Mouse (Mus musculus) gastrocnemius, adult 8-10 months (tissue): ENCODE measurements at regions not wholly inside any gene's neighbourhood (a gene's known extent, or its start where the extent isn't known, plus 50 kb on each side); places are given as distances from the start of the nearest gene placed in this dataset.

Experiments used
- DNase-seq, 2 experiments: peaks; one replicate each; pipeline ENCODE4 v3.0.0; 2022; ENCODE audit warnings: low spot score in 2 of 2

DNA sequence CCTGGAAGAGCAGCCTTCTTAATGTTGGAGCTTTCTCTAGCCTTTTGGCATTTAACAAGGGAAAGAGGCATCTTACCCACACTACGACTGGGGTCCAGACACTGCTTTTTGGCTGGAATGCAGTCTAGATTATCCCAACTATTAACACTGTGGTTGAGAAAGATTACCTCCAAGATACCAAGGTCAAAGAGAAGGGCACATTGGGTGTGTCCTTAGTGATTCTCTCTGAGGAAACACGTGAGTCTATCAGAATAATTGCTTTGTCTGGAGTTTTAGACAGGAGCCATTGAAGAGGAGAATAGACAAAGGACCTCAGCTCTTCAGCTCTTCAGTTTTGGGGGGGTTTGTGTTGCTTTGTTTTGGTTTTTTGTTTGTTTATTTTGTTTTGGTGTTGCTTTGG, 234.0 kb upstream of the Mgmt start:
- DNase-seq: no peak

DNA sequence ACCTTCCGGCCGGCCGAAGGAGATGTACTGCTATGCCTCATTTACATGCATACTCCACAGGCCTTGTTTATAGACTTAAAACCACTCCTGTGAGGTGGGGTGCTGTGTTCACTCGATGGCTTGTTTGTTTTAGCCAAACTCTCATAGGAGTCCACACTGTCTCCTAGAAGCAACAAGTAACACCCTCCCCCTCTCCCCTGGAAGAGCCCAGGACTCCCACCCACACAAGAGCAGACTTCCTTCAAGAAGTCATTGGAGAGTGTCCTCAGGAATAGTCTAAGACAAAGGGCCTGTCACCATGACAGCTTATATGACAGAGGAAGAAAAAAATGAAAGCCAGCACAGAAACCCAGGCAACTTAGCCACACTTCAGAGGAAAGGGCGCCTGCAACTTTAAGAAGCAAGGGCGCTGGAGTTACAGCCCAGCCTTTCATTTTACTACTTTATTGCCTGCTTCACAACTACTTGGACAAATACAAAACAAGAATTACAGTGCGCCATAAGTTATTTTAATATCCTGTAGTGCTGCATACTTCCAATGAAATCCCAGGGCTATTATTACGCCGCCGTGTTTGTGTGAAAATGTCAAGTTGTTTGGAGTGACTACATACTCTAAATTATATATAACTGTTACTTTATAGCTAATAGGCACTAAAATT, 229.9 kb upstream of the Mgmt start:
- no peak for DNase-seq

DNA sequence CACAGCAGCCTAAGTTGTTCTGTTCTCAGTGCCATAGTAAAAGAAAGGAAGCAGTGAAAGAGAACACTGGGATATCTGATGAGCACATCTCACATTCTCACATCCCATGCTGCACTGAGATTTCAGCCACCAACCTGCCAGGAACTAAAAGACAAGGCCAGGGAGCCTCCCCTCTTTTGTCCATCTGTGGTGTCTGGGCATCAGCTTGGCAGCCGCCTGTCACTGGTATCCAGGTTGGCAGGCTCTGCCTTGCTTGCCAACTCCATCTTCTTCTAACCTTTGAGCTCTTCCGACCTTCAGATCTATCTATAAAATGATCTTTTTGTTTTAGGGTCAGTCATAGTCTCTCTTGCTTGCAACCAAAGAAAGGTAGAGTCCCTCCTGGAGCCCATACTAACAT, 228.5 kb upstream of the Mgmt start:
- no peak for DNase-seq

DNA sequence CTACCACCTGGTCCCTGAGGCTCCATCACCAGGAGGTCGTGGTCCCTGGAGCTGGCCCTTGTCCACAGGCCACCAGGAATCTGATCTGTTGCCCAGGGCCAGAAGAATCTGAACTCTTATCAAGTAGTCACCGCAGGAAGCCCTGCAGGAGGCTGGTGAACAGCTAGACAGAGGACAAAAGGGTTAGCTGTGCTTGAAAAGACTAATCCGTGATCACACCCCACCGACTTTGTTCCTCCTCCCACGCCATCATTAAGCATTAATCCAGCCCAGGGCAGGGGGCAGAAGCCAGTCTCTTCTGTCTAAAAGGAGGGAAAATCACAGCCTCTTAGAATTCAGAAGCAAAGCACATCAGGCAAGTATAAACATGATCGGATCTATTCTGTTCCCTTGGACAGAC, 227.7 kb upstream of the Mgmt start:
- no peak for DNase-seq

DNA sequence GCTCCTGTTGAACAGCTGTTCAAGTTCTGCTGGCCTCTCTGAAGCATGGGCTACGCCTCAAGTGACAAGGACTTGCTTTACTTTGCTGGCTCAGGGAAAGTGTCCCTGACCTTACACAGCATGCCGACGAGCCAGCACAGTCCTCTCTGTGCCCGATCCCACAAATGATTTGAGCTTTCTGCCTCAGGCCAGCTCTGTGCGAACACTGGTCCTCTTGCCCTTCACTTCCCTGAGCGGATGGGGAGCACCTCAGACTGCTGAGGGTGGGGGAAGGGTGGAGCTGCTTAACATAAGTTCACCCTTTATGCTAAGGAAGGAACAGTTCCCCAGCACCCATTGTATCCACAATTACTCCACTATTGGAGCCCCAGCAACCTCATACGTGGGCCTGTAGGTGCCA, 223.7 kb upstream of the Mgmt start:
- DNase-seq: no peak

DNA sequence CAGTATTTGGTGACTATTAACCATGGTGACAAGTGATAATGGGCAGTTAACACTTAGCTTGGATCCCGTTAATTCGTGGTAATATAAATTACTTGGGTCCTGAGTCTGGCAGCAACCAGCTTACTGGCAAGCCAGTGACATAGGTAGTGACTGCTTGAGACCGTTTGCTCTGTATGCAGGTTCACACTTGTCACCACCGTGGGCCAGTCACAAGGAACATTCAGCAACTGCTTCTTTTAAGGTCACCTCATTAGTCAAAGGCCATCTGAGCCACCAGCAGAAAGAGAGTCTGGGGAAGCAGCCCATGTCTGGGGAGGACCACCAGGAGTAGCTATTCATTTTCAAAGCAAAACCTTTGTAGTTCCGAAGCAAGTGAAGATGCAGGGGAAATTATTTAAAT, 220.3 kb upstream of the Mgmt start:
- DNase-seq: no peak

DNA sequence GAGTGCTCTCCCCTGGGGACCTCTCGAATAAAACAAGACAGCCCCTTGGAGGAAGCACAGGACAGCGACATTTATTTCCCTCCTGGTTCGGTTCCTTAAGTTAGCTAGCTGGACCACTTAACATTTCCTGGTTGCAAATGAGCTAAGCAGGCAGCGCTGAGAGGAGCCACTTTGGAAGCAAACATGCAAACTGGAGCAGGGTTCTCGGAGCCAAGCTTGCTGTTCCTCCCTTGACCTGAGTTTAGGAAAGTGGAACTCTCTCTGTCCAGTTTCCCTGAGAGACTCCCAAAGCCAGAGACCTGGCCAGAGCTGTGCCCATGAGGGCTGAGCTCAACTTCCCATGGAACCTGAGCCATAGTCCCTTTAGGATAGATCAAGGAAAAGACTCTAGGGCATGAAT, 219.4 kb upstream of the Mgmt start:
- no peak for DNase-seq

DNA sequence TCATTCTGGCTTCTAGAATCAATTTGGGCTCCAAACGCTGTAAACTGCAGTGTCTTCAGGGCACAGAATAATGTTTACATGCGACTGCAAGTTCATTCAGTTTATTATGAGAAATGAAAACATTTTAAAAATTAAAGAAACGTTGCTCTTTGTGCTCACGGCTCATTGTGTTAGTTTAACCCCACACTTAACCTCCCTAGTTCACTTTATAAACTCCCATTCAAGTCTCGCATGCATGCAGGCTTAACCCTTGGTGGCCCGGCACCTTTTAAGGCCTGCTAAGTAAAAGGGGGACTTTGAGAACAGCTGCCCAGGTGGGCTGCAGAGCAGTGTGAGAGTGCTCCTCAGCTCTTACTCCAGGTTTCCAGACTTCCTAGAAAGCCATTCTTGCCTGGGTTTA, 218.3 kb upstream of the Mgmt start:
- DNase-seq: no peak

DNA sequence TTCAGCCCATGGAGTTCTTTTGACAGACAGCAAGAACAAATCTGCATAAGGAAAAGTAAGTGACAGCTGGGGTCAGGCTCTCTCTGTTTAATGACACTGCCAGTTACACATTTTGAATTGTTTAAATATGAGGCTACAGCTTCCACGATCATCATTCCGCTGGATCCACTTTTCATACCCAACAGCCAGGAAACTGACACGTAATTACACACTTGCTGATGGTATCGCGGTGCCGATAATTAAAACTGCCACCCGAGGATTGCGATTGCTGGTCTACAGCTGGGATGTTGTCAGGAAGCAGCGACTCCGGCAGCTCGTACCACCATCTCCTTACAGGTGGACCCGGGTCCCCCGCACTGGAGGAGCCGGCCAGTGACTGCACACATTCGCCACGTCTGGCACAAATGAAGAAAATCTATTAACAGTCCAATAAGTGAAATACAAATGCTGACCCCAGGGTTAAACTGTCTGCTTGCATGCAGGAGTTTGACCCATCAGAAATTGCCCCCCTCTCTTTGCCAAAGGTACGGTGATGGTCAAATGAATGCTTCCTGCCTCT, 217.3 kb upstream of the Mgmt start:
- no peak for DNase-seq

DNA sequence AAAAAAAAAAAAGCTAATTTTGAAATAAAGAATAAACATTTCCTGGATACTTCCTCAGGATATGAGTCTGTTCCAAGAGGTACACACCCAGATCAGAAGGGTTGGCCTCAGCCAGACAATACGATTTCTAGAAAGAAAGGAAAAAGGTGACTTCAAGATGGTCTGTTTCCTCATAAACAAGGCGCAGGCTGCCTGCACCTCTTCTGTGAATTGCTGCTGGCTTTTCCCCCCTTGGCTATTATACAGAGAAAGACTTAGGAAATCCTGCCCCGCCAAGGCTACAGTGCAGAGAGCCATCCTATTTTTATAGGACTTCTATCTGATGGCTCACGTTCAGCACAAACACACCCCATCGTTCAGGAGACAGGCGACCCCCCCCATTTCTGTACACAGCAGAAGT, 204.8 kb upstream of the Mgmt start:
- DNase-seq: no peak

DNA sequence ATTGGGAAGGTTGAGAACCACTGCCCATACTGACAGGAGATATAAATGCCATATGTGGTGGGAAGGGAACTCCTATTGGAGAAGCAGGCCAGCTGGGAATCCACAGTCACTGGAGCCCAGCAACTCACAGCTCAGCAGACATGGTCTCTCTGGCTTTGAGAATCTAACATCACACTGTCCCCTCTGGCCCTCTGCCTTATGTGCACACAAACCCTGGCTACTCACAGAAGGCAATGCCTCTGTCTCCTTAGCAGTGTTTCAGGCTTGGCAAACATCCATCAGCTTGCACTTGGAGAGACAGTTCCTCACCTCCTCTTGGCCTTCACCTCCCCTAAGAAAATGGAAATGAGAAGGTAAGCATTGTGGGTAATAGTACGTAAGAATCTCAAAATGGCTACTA, 188.2 kb upstream of the Mgmt start:
- no peak for DNase-seq

DNA sequence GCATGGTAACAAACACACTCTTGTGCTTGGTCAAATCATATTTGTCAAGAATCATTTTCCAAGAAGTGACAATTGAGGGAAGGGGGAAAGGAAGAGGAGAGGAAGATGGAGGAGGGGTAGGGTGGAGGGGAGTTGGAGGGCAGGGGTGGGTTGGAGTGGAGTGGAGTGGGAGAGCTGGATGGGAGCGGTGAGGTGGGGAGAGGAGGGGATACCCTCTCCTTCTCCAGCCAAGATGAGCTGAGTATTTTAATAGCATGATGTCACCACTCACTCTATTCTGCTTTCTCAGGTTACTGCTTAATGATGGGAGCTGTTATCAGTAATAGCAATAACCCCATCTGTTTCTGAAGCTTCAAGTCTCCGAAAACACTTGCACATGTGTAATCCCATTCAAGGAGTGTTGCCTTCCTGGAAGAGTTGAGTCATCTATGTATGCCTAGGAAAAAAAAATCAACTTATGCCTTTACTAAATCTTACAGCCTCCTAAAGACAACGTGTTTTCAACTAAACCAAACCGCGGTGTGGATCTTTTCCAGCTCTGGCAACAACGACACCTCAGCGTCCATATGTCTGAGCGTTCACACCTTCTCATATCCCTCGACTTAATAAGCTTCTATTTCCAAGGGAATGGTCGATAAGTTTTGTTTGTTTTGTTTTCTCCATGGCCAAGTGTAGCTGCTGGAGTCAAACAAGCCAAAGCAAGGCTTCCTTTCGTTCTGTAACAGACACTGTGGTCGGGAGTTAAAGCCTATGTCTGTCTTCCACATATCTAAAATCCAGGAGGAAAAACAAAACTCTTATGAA, 187.0 kb upstream of the Mgmt start:
- no peak for DNase-seq

DNA sequence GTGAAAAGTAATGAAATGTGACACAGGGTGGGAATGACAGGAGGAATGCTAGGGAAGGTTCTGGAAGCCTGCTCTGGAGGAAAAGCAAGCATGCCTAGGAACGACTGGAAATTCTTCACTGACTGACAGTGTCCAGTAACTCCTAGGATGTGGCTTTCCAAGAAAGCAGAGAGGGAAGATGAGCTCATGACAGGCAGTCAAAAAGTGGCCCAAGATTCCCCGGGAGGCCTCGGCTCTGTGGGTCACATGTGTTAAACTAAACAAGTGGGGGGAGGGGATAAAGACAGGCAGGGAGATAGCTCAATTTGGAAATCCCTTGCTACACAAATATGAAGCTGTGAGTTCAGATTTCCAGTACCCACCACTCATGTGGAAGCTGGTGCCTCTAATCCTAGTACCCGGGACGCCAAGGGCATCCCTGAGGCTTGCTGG, 186.4 kb upstream of the Mgmt start:
- DNase-seq: no peak

DNA sequence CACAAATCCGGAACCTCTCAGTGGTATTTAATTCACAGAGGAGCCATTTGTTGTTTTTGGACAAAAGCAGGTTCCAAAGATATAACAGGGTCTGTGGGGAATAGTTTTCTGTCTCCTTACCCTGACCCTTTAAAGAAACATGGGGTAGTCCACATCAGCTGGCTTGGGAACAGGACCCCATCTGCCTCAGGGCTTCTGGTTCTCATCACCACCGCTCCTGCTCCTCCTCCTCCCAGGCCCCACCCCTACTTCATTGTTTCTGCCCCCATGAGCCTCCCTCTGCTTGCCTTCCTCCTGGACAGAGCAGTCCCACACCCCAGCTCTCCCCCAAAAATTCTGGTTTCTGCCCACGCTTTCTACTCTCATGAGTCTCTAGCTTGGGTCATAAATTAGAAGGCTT, 183.8 kb upstream of the Mgmt start:
- DNase-seq: peak in 1 of 2 experiments; percentile 19

DNA sequence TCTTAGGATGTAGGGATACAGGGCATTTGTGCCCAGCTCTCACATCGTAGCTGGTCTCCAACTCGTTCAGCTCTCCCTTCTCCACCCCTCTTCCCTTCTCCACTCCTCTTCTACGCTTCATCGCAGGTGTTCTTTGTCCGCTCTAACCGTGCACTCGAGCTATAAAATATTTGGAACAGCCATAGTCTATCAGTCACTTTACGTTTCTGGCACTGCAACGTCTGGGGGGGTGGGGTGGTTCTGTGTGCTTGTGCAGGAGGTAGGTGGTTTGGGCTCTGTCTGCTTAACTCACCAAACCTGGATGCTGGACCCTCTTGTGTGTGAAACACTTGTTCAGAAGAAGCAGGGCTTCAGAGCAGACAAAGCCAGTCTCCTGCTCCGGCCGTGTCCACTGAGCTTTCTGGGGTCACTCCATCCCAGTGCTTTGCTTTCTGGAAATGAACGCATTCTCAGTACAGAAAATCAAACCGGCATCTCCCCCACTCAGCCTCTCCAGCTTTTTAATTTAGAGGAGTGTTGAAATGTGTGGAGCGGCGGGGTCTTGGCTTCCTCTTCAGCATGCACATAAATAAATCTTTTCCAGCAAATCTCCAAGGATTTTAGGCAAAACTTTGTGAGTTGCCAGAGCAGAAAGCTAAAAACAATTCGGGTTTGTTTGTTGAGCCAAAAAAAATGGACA, 181.3 kb upstream of the Mgmt start:
- DNase-seq: peak in 1 of 2 experiments; percentile 14

DNA sequence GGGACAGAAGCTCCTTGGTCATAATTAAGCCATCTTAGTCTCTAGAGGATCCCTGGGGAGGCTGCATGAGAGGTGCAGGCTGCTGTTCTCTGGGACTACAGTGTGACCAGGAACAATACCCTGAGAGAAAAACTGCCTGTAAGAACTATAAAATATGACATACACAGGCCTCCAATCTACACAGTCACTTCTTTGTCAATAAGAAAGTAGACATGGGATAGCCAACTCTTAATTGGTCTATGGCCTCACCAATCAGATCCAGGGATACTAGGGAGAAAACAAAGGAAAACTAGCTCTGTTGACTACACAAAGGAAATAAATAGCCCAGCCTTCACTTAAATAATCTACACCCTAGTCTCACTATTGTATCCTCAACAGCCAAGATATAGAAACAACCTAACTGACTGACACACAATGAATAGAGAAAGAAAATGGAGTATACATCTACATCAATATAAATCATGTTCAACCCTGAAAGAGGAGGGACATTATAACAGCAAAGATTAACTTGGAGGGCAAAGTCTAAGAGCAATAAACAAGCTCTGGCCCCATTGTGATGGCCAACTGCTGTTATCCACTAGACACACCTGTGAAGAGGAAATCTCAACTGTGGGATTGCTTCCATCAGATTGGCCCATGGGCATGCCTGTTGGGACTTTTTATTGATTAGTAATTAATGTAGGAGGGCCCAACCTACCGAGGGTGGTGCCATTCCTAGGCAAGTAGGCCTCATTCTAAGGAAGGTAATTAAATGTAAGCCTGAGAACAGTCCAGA, 166.6 kb upstream of the Mgmt start:
- DNase-seq: no peak

DNA sequence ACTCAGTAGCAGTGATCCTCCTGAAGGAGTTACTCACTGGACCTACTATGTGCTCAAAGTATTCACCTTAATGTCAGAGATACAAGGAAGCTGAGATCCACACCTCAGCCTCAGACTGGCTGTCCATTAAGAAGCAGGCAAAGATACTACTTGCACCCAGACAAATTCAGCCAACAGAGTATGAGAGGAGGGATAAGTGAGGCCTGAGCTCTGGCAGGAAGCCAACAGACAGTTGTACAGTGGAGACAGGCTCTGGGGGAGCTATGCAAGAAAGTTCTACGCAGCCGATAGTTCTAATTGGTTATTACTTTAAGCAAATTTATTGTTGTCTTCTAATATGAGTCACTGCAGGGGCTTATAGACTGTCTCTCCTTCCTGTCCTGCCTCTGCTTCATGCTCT, 152.2 kb upstream of the Mgmt start:
- no peak for DNase-seq

DNA sequence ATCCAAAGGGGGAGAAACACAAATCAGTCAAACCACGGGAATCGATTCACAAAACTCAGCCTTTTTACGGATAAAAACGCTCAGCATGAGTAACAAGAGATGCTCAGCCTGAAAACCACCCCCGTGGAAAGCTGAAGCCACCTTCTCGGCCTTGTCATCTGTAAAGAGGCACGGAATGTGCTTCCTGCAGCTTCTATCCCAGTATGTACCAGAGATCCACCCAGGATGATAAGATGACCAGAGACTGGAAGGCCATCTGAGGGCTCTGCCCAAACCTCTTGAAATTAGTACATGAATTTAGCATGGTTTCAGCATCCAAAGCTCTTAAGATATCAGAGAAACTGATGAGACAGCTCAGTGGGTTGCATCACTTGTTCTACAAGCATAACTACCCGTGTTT, 149.0 kb upstream of the Mgmt start:
- DNase-seq: no peak

DNA sequence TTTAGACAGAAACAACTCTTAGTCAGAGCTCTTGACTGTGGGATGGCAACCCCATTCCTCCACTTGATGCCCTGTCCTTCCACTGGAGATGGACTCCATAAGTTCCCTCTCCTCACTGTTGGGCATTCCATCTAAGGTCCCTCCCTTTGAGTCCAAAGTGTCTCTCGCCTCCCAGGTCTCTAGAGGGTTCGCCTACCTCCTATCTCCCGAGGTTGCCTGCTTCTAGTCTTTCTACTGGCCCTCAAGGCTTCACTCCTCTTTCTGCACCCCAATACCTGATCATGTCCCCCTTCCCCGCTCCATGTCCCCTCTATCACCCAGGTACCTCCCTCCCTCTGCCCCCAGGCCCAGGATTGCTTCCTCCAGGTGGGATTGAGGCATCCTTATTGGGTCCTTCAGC, 142.9 kb upstream of the Mgmt start:
- no peak for DNase-seq

DNA sequence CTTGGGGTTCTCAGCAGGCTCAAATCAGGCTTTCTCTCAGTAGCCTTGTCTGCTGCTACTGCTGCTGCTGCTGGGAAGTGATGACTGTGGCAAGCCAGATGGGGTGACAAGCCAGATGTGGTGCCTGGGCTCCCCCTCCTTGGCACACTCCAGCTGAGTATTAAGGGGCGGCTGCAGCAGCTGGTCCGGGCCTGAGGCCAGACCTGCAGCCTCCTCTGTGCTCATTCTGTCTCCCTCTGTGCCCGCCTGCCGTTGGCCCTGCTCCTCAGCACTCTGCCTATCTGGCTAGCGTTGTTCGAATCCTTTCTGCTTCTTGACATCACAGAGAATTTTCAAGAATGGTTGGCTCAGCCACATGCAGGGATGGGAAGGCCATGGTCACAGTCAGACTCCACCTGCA, 139.6 kb upstream of the Mgmt start:
- DNase-seq: no peak

DNA sequence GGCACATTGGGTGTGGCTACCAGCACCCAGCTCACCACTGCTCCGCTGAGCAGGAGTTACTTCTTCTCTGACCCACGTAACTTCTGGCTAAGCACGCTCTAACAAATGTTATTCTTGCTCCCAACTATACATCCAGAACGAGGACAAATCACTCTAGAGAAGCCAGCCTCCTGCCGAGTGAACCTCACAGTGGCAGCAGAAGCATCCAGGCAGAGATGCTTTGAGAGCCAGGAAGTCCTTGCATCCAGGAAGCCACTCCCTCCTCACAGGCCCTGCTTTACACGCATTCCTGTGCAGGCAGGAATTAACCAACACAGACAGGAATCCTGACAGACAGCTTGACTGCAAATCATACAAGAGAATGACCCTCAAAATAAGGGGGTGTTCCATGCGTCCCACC, 129.4 kb upstream of the Mgmt start:
- DNase-seq: no peak

DNA sequence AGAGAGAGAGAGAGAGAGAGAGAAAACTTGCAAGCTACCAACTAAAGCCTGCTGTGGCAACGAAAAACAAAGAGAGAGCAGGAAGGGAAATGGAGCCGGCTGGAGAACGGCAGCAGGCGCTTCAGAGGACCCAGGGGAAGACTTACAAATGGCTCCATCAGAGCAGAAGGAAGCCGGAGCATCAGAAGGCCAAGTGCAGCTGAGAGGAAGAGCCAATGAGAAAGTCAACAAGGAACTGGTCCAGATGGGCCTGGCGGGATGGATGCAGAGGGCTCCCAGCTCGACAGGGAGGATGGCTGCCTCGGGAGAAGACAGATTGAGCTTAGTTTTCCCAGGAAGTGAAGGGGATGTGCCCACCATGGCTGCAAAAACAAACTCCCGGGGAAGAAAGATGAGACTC, 127.2 kb upstream of the Mgmt start:
- DNase-seq: peak; percentile 12 to 22
